Mouse (Mus musculus) lung, postnatal 0 days (tissue): ENCODE measurements at regions not wholly inside any gene's neighbourhood (a gene's known extent, or its start where the extent isn't known, plus 50 kb on each side); places are given as distances from the start of the nearest gene placed in this dataset.

ENCODE experiments used
- CTCF ChIP-seq: IDR thresholded peaks from 2 replicates; pipeline ENCODE4 v1.5.1; 2016; ENCODE audit warnings: antibody characterized with exemption, mild to moderate bottlenecking
- EP300 ChIP-seq: IDR thresholded peaks from 2 replicates; pipeline ENCODE4 v1.6.1; 2016; ENCODE audit warnings: antibody characterized with exemption, mild to moderate bottlenecking, control low read depth

DNA sequence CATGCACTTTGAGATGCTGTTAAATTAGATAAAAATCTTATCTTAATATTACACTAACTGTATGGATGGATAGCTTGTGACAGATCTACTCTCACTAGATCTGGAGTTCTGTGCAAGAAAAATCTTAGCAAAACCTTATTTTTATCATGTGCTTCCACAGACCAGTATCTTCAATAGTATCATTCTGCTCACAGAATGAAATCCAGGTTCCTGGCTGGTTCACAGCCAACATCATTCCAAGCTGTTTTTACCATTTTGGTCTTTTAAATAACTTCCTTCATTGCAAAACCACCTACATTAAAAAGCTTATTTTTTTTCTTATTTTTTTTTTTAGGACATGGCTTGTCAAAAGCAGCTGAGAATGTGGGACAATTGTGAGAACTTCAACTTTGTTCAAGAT, 276.1 kb upstream of the Tbc1d2b start:
- TF ChIP-seq CTCF, result no peak
- TF ChIP-seq EP300, result no peak
